Mouse (Mus musculus): Measurements from ENCODE around the gene Ptprn. TPM values are rescaled to one million over a fixed set of nuclear protein-coding genes. Genes with fewer than 3 reads are reported as not detected.

The Ptprn gene
- total and polyA plus RNA-seq, 3 experiments, result not detected

DNA sequence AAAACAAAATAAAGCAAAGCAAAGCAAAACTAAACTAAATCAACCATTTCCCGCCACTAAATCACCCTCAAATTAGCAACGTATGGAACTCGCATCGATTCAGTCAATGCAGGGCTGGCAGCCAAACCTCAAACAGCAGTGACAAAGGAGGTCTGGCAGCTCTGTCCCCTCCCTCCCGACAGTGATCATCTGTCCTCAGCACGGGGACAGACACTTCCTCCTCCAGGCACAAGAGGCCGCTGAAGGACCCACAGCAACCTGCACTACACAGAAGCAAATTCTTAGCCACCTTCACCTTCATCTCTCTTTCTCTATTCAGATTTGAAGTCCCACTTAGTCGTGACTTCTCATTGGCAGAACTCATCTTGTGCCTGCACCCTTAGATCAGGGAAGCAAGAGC lies 29.7 kb downstream of the Ptprn start:
- H3K4me3 ChIP-seq (replicated peaks in 1 of 3; ENCODE audit: low read depth in 2 of 3, low read length in 2 of 3, poor library complexity in 1 of 3), result no peak overlapping the region
- H3K4me1 ChIP-seq (ENCODE audit: control insufficient read depth in 1 of 2, insufficient read depth in 2 of 2), result peaks cover 11 to 44% of the 10 kb centered on the region in 2 experiments
- peak; percentile 18 to 88; a peak in 2 of 4 replicates for TF ChIP-seq CTCF (conservative IDR thresholded peaks at IDR 0.05 in 1 of 2, IDR thresholded peaks at IDR 0.05 in 1 of 2; ENCODE audit: low read depth in 2 of 2, low read length in 2 of 2)
- TF ChIP-seq ZKSCAN1 (IDR thresholded peaks at IDR 0.05; ENCODE audit: borderline replicate concordance, low read depth, low read length), result no peak
- 0 out of 2 replicates have a peak, but pooled peaks have one; percentile 52 for TF ChIP-seq IRF4 (IDR thresholded peaks at IDR 0.05; ENCODE audit: low read depth, low read length)
- TF ChIP-seq PAX5 (IDR thresholded peaks at IDR 0.05; ENCODE audit: low read length), result no peak
- no peak for TF ChIP-seq ZMIZ1 (IDR thresholded peaks at IDR 0.05; ENCODE audit: low read depth, low read length)
- TF ChIP-seq ZNF384 (IDR thresholded peaks at IDR 0.05; ENCODE audit: low read depth, low read length), result no peak
- TF ChIP-seq MEF2A (IDR thresholded peaks at IDR 0.05; ENCODE audit: borderline replicate concordance, low read depth, low read length), result peak; percentile 47; the same call in 1 of the 2 replicates
- no peak for TF ChIP-seq KAT2A (IDR thresholded peaks at IDR 0.05; ENCODE audit: insufficient replicate concordance, low read length)
- no peak for TF ChIP-seq TBP (conservative IDR thresholded peaks at IDR 0.05; ENCODE audit: low read depth, low read length)
- TF ChIP-seq USF1 (IDR thresholded peaks at IDR 0.05; ENCODE audit: low read depth, low read length), result no peak
- no peak for TF ChIP-seq ZC3H11A (IDR thresholded peaks at IDR 0.05; ENCODE audit: low read depth, low read length)
- TF ChIP-seq SIN3A (IDR thresholded peaks at IDR 0.05; ENCODE audit: low read length), result no peak
- 0 out of 2 replicates have a peak, but pooled peaks have one; percentile 40 for TF ChIP-seq ETS1 (conservative IDR thresholded peaks at IDR 0.05; ENCODE audit: low read depth, low read length)
- no peak for TF ChIP-seq JUND (conservative IDR thresholded peaks at IDR 0.05; ENCODE audit: low read depth, low read length)
- no peak for TF ChIP-seq EP300 (IDR thresholded peaks at IDR 0.05; ENCODE audit: low read length)
- no peak; the same call in 1 of the 2 replicates for TF ChIP-seq MAX (IDR thresholded peaks at IDR 0.05; ENCODE audit: low read length)
- no peak for TF ChIP-seq RCOR1 (conservative IDR thresholded peaks at IDR 0.05; ENCODE audit: low read depth, low read length)
- peak; percentile 72 for TF ChIP-seq RAD21 (IDR thresholded peaks at IDR 0.05; ENCODE audit: low read depth, low read length)
- peak; percentile 73 for TF ChIP-seq BHLHE40 (IDR thresholded peaks at IDR 0.05; ENCODE audit: low read depth, low read length)
- 0 out of 2 replicates have a peak, but pooled peaks have one; percentile 44 for TF ChIP-seq NELFE (IDR thresholded peaks at IDR 0.05; ENCODE audit: low read depth, low read length)
- TF ChIP-seq USF2 (conservative IDR thresholded peaks at IDR 0.05; ENCODE audit: low read depth, low read length), result no peak
- peak; percentile 59 for TF ChIP-seq ELF1 (IDR thresholded peaks at IDR 0.05; ENCODE audit: low read depth, low read length)
- no peak for TF ChIP-seq CHD1 (IDR thresholded peaks at IDR 0.05; ENCODE audit: low read depth, low read length)
- TF ChIP-seq MYC (IDR thresholded peaks at IDR 0.05; ENCODE audit: low read depth, low read length), result peak; percentile 74
- no peak for TF ChIP-seq TCF12 (IDR thresholded peaks at IDR 0.05; ENCODE audit: low read depth, low read length)
- no peak for TF ChIP-seq JUN (IDR thresholded peaks at IDR 0.05; ENCODE audit: insufficient read depth, low read depth, low read length)
- peak; percentile 73 for TF ChIP-seq SMC3 (IDR thresholded peaks at IDR 0.05; ENCODE audit: low read depth, low read length)
- TF ChIP-seq POLR2A (IDR thresholded peaks at IDR 0.05; ENCODE audit: low read depth, low read length), result 0 out of 2 replicates have a peak, but pooled peaks have one; percentile 25
- no peak for TF ChIP-seq MAFK (IDR thresholded peaks at IDR 0.05; ENCODE audit: insufficient replicate concordance, low read length)
- TF ChIP-seq GABPA (IDR thresholded peaks at IDR 0.05; ENCODE audit: insufficient replicate concordance, low read depth, low read length), result no peak
- peak; percentile 48; the same call in 1 of the 2 replicates for TF ChIP-seq HCFC1 (IDR thresholded peaks at IDR 0.05; ENCODE audit: low read depth, low read length)
- TF ChIP-seq CHD2 (IDR thresholded peaks at IDR 0.05; ENCODE audit: low read length), result no peak
- TF ChIP-seq E2F4 (IDR thresholded peaks at IDR 0.05; ENCODE audit: insufficient replicate concordance, low read depth, low read length), result no peak
- peak; percentile 26; the same call in 1 of the 2 replicates for TF ChIP-seq MXI1 (IDR thresholded peaks at IDR 0.05; ENCODE audit: low read depth, low read length)
- no peak for TF ChIP-seq POLR2AphosphoS2 (IDR thresholded peaks at IDR 0.05; ENCODE audit: low read depth, low read length)
- TF ChIP-seq NRF1 (IDR thresholded peaks at IDR 0.05; ENCODE audit: low read depth, low read length), result no peak
- peak; percentile 46; the same call in 1 of the 2 replicates for TF ChIP-seq MAZ (IDR thresholded peaks at IDR 0.05; ENCODE audit: low read depth, low read length)
- no peak for TF ChIP-seq UBTF (IDR thresholded peaks at IDR 0.05; ENCODE audit: low read depth, low read length)
- dilution Hi-C loops (cut with MboI; ENCODE audit: extremely low pct_ligation_motif_present, extremely low pct_unique_long_range_greater_than_20kb, low sequenced_read_pairs) (no loop called here), in situ Hi-C loops (cut with MboI; ENCODE audit: low pct_ligation_motif_present, low pct_unique_long_range_greater_than_20kb, low sequenced_read_pairs) (no loop called here)
- no peak overlapping the region for H3K9ac ChIP-seq (ENCODE audit: insufficient read depth, low read depth)
- H3K27me3 ChIP-seq (replicated peaks), result no peaks in the 10 kb centered on the region
- no peaks in the 10 kb centered on the region; the same call in 1 of the 2 replicates for H3K79me2 ChIP-seq (replicated peaks; ENCODE audit: control insufficient read depth, extremely low read depth, insufficient read depth, poor library complexity, severe bottlenecking)
- no peaks in the 10 kb centered on the region for H3K9me3 ChIP-seq (replicated peaks; ENCODE audit: low read length)
- peak overlapping the region; percentile 61; the same call in 1 of the 2 replicates for H3K4me2 ChIP-seq (ENCODE audit: insufficient read depth, low read depth, poor library complexity, severe bottlenecking)
- H3K27ac ChIP-seq (ENCODE audit: insufficient read depth, low read depth), result 0 out of 2 replicates have a peak overlapping the region, but pooled peaks have one; percentile 6
- DNase-seq (ENCODE audit: extremely low read depth), result peak; percentile 78
- H3K36me3 ChIP-seq (replicated peaks in 1 of 2; ENCODE audit: control insufficient read depth in 1 of 2, insufficient read depth in 1 of 2, low read length in 1 of 2), result peaks cover 4 to 16% of the 10 kb centered on the region in 2 experiments
